Mouse (Mus musculus) v-Abl transformed pro-B cells (cell line): ENCODE measurements around the gene Dnali1.

Source experiments
- in situ Hi-C, 2 experiments: fragments of 400-800 bp; cut with MboI; formaldehyde crosslinking; loops; one replicate each; pipeline ENCODE4 v1.15.1; 2025; ENCODE audit not compliant: unreplicated experiment in 2 of 2

The Dnali1 gene

DNA sequence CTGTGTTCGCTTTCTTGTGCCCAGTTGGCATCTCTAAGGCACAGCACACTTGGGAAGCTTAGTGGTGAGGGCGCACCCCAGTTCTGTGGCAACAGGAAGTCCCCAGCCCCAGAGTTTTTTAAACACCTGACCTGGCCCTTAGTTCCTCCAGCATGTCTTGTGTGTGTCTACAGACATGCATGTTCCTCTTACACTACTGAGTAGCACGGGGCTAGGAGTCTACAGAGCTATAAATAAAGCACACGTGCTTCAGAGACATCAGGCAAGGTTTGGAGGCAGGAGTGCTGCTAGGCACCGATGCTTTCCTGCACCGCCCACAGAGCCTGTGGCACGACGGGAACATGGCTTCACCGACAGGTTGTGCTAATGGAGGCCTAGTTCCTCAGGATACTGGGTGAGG is 10.1 kb downstream of the Dnali1 start:
- in situ Hi-C loops = loop anchor here (5.0 to 25.0 kb wide), 3 partner anchors 113 to 1118 kb away; partner anchors contain the start of genes Fhl3 (in 1 of the 2) and Sf3a3 (in 1 of the 2)

DNA sequence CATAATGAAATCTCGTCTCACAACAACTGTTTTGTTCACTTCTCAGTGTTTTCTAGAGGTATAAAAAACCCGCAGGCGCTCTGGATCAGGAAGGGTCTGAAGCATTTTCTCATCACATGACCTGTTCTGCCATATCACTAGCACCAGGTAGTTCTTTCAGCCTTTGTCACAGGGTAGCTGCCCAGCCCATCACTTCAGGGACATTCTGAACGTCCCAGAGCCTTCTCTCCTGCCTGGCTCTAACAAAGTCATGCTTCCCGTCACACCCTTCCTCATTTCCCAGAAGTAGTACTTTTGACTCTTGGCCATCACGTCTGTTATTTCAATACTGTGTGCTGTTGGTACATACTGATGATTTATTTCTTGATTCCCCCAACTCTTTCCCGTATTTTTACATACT is 21.0 kb downstream of the Dnali1 start:
- in situ Hi-C loops = no loop called here

GRCm38 (mm10) chr4:125034341-125034740 is 31.2 kb downstream of the Dnali1 start:
- in situ Hi-C loops = no loop called here

DNA sequence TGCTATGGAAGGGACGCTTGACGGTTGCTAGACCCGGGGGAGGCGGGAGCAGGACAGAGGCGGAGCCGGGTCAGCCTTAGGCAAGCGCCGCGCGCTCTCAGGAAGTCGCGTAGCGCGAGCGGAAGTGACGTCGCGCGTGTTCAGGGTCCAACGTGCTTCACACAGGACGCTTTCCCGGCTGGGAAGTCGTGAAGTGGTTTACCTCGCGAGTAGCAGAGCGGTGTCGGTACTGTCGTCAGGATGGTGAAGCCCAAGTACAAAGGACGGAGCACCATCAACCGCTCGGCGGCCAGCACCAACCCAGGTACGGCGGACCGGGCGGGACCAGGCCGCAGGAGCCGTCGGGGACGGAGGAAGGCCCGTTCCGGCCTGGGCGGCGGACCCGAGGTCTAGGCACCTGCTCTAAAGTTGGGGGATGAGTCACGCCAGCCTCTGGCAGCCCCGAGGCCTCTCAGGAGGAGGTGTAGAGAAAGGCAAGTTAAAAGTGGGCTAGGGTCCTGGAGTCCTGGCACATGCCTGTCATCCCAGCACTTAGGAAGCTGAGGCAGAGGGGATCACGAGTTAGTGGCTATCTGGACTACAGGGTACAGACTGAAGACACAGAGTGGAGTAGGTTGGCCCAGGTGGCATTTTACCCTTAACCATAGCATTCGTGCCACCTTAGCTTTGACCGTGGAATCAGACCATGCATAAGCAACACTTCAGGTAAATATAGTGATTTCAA is 35.5 kb downstream of the Dnali1 start:
- in situ Hi-C loops = no loop called here

DNA sequence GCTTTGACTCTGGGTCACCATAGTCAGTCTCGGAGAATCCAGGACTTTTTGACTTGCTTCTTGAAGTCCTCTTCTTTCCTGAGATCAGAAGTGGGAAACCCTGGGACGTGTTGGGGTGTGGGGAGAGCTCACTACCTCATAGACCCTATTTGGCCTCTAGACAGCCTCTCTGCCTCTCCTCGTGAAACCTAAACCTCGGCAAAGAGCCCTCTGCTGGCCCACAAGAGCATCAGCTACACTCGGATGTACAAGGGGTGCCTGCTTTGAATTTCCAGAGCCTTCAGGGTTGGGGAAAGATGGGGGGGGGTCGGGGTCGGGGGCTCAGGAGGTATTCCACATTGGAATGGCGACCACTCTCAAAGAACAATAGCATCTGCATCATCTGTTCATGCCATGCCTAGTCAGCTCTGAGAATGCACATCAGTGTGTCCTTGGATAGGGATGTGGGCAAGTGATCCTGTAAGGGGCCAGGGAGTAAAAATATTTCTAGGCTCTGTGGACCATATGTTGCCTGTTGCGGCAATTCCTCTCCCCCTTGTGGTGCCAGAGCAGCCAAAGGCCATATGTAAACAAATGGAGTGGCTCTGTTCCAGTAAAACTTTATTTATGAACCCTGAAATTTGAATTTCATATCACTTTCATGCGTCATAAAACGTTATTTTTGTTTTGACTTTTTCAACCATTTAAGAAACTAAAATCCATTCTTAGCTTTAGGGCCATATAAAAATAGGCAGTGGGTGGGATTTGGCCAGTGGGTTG is 44.5 kb downstream of the Dnali1 start:
- in situ Hi-C loops = loop anchor here in 1 of 2 experiments (5.0 kb wide), 1 partner anchor 79 kb away; no protein-coding TSS in a partner anchor

DNA sequence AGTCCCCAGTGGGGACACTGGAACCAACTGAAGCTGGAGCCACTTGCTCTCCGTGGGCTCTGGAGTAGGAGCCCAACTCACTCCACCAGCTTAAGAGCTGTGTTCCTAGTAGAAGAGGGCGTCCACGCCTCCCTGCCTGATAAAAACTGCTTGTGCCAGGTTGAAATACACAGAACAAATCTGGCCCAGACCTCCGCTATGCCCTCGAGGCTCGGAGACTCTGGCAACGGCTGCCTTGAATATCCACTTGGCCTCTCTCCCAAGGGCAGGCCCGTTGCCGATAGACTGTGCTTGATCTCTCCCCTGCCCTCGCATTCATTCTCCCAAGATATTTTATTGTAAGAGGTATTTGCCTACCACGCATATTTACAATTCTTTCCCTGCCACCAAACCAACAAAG is 48.1 kb downstream of the Dnali1 start:
- in situ Hi-C loops = loop anchor here in 1 of 2 experiments (5.0 kb wide), 1 partner anchor 35 kb away; no protein-coding TSS in a partner anchor

DNA sequence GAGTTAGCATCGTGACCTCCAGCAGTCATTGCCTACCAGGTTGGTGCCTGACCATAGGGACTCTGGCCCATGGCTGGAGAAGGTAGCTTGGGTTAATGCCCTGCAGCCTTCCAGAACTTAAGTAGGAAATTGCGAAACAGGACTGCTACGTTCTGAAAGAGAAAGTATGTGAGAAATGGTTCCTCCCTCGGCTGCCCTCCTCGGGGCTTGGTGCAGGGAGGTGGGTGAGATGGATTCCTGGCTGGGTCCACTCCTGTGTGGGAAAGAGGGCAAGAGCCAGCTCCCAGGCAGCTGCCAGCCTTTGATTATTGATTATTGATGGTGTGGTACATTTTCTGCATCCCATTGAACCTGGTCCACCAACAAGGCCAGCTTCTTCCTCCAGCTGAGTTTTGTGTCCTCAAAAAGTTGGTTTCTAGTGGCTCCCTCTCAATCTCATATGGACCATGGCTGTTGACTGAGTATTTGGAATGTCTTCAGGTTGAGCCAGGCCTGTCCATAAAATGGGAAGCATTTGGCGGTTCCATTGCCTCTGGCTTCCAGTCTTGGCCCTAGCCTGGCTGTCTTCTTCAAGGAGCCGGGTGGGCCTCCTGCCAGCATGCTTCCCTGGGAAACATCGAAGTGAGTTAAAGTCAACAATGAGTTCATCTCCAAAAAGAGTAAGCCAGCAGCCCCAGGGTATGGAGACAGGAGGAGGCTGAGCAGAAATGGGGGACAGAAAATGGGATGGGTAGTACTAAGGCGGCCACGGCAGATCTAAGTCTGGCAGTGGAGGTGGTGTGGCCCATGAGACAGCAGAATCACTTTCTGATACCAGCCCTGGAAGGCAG is 49.5 kb downstream of the Dnali1 start, which contains the start of gene Gnl2:
Gnl2 (plus strand) TSS at position 780 of the 830 bp plus-strand sequence.
- in situ Hi-C loops = loop anchor here in 1 of 2 experiments (5.0 kb wide), 1 partner anchor 34 kb away; no protein-coding TSS in a partner anchor

- in situ Hi-C loops = no loop called here
These were observed 56.8 kb downstream of the Dnali1 start for GRCm38 (mm10) chr4:125008712-125009111.

DNA sequence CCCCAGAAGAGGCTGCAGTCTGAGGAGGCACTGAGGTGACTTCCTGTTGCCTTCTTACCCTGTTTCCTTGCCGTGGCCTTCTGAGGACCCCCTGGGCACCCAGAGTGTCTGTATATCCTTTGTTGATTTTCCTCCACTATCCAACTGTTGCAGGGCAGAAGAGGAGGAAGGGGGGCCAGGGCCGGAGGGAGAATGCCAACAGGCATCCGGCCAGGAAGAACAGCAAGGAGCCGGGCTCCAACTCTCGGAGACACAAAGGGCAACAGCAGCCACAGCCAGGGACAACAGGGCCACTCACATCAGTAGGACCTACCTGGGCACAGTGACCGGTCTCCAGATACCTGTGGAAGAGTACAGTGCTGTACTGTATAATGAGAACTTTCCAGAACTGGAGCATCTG is 57.3 kb downstream of the Dnali1 start:
- in situ Hi-C loops = no loop called here

GRCm38 (mm10) chr4:125007460-125007859 is 58.0 kb downstream of the Dnali1 start:
- in situ Hi-C loops = no loop called here
